Mouse (Mus musculus): ENCODE results near the gene Frg2f1.

Frg2f1 gene

DNA sequence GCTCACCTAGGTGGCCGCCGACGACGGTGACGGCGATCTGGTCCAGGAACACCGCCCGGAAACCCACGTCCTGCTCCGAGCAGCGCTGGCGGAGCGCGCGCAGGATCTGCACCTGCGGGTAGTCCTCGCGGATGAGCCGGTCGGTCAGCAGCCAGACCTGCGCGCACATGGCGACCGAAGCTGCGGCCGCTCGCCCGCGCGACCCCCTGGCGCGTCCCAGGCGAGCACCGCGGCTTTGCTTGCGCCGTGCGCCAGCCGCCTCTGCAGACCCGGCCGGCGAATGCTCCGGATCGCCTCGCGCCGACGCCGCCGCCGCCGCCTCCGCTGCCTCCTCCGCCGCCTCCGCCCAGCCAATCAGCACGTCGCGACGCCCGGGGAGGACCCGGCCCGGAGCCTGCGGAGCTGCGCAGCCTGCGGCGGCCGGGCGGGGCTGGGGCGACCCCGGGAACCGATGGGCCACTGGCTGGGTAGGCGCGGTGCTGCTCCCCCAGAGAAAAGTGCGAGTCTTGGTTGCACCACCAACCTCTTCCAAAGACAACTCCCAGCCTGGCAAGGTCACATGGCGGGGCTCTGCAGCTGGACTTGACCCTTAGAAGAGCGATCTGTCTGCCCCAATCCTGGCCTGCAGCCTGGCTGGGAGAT lies 46.9 kb downstream of the Frg2f1 start, which contains the start of gene Rimkla:
TSS of gene Rimkla (minus strand) at position 338 of the 642 bp plus-strand sequence.
- DNase-seq, result peak; percentile 68

DNA sequence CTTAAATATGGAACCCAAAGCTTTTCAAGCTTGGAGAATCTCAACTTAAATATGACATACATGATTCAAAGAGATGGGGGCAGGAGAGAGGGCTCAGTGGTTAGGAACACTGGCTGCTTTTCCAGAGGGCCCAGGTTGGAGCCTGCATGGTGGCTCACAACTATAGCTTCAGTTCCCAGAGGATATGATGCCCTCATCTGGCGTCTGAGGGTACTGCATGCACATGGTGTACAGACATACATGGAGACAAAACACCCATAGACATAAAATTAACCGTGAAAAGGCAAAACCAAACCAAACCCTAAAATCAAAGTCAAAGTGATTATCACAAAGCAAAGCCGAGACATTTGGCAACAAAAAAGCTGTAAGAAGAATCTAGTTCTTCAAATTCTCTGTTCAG lies 48.5 kb downstream of the Frg2f1 start:
- peak; percentile 33 for DNase-seq

DNA sequence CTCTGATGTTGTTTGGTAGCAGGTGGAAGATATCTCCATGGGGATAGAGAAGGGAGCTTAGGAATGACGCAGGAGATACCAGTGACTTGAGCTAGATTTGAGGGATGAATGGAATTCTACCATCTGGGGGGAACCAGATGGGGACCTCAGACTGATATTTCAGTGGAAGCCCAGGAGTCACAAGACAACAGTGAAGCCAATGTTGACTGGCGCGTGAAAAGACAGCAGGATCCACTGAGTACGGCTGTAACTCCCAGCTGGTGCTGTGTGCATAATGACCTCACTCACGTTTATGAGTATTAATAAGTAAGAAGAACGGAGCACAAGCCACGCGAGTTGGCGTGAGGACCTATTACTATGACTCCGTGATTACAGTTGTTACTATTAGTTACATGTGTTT lies 49.7 kb downstream of the Frg2f1 start:
- DNase-seq, result no peak

DNA sequence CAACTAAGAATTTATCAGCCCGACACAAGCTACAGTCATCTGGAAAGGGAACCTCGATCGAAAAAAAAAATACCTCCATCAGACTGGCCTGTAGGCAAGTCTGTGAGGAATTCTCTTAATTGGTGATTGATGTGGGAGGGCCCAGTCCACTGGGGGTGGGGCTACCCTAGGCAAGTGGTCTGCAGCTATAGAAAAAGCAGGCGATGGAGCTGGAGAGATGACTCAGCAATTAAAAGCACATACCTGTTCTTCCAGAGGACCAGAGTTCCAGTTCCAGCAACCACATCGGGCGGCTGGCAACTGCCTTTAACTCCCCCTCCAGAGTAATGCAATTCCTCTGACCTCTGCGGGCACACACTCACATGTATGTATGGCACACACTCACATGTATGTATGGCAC lies 54.4 kb downstream of the Frg2f1 start:
- no peak for DNase-seq

DNA sequence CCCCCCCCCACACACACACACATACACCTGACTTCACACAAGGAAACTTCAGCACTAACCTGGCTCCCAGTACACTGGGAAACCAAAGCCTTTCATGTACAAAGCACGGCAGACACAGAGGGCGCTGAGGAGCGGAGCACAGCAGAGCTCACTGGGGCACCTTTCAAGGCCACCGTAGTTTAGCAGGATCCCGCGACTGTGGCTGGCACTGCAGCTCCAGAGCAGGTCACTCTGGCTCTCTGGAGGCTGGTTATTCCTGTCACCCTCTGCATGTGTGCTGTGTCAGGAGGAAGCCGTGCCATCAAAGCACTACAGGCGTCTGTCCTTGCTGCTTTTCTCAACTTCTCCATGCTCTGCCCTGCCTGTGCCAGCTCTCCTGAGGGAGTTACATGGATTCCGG lies 56.3 kb downstream of the Frg2f1 start:
- DNase-seq, result no peak
